Mouse (Mus musculus): ENCODE measurements around the gene Phb. TPM values are rescaled to one million over a fixed set of nuclear protein-coding genes. Genes with fewer than 3 reads are reported as not detected.

Gene Phb
- polyA plus RNA-seq, 1 experiment from 2014 or later: 186 TPM

Other genes with a start within 250 kb of the Phb start
- gene Nxph3, start 152.4 kb upstream of the Phb start, polyA plus RNA-seq (2015; fragmentation: Nextera tagmentation; extraction: Ambion mirVana): 1.2 and 1.8 TPM in 2 replicates
- gene Ngfr, start 79.2 kb upstream of the Phb start, polyA plus RNA-seq (2015; fragmentation: Nextera tagmentation; extraction: Ambion mirVana): 48.1 and 48.8 TPM in 2 replicates
- 25.6 and 26.7 TPM in 2 replicates for gene Zfp652, start 45.7 kb downstream of the Phb start, polyA plus RNA-seq (2015; fragmentation: Nextera tagmentation; extraction: Ambion mirVana)
- 1.2 and 1.6 TPM in 2 replicates for gene B130006D01Rik, start 56.6 kb downstream of the Phb start, polyA plus RNA-seq (2015; fragmentation: Nextera tagmentation; extraction: Ambion mirVana)
- gene Phospho1, start 157.5 kb downstream of the Phb start, polyA plus RNA-seq (2015; fragmentation: Nextera tagmentation; extraction: Ambion mirVana): 8.3 and 9.1 TPM in 2 replicates
- 16.8 and 20.8 TPM in 2 replicates for gene Gngt2, start 170.3 kb downstream of the Phb start, polyA plus RNA-seq (2015; fragmentation: Nextera tagmentation; extraction: Ambion mirVana)
- gene Abi3, start 175.5 kb downstream of the Phb start, polyA plus RNA-seq (2015; fragmentation: Nextera tagmentation; extraction: Ambion mirVana): 8.6 and 9.0 TPM in 2 replicates
- gene B4galnt2, start 247.9 kb downstream of the Phb start, polyA plus RNA-seq (2015; fragmentation: Nextera tagmentation; extraction: Ambion mirVana): 0.09 and 0.12 TPM in 2 replicates

Measured in embryonic facial prominence, embryonic 15.5 days (tissue).